ENCODE assay signal across 16 mouse cellular contexts in the genomic region with DNA sequence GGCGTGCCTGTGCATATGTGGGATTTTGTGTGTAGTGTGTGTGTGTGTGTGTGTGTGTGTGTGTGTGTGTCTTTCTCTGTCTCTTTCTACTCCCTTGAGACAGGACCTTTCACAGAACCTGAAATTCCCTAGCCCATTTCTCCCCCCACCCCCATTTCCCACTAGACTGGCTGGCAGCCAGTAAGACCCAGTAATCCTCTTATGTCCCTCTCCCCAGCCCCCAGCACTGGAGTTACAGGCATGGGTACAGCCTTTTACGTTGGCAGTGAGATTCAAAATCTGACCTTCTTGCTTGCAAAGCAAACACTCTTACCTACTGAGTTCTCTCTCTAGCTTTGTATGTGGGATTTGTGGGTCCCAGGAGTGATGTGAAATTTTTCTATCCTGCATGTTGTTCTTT.
"Had no signal": no experiment of that assay in that cellular context is flagged by ENCODE, and none has a peak within 500 bp of the region (broad histone marks: within the 10 kb centered on the region; RNA-seq: fewer than 3 reads in every experiment).

No protein-coding gene starts in this region.

- H3K4me2 ChIP-seq: limb, embryonic 13.5 days; neural tube, embryonic 15.5 days had no signal

- H3K27me3 ChIP-seq: limb, embryonic 13.5 days; neural tube, embryonic 15.5 days had no signal

- H3K9me3 ChIP-seq: limb, embryonic 13.5 days; midbrain, embryonic 10.5 days; neural tube, embryonic 15.5 days had no signal

- H3K27ac ChIP-seq: kidney, postnatal 0 days; limb, embryonic 13.5 days; liver, embryonic 14.5 days; midbrain, embryonic 10.5 days; neural tube, embryonic 15.5 days had no signal

- H3K4me1 ChIP-seq: neural tube, embryonic 15.5 days had no signal

- H3K9ac ChIP-seq: limb, embryonic 13.5 days; liver, embryonic 14.5 days; neural tube, embryonic 15.5 days had no signal

- H3K36me3 ChIP-seq: limb, embryonic 13.5 days; midbrain, embryonic 10.5 days; neural tube, embryonic 15.5 days had no signal

- H3K4me3 ChIP-seq: limb, embryonic 13.5 days; midbrain, embryonic 10.5 days; myocyte; neural tube, embryonic 15.5 days had no signal

- DNase-seq: kidney, adult 11 months; kidney, adult 9 months; kidney, postnatal 36 days; layer of hippocampus, adult 9-11 months; layer of hippocampus, postnatal 36 days; lung, adult 18-20 months; lung, postnatal 4 days; right cerebral cortex, adult 18-20 months; right cerebral cortex, postnatal 25 days; thymus, postnatal 36 days had no signal
